Mouse (Mus musculus): ENCODE measurements at regions not wholly inside any gene's neighbourhood (a gene's known extent, or its start where the extent isn't known, plus 50 kb on each side); places are given as distances from the start of the nearest gene placed in this dataset.
A peak's percentile ranks its signal among the peaks of the same experiment; 100 is the strongest.

- peak; percentile 1 for DNase-seq (ENCODE audit: low read depth)
- no peak for TF ChIP-seq POLR2A (IDR thresholded peaks at IDR 0.05; ENCODE audit: borderline replicate concordance, extremely low read depth, insufficient read depth, insufficient read length, poor library complexity, severe bottlenecking)
- no peak for TF ChIP-seq CTCF (IDR thresholded peaks at IDR 0.05; ENCODE audit: borderline replicate concordance, extremely low read depth, insufficient read depth, insufficient read length)
Measured at GRCm38 (mm10) chr1:4570730-4571129, 237.0 kb upstream of the Gm37988 start.

DNA sequence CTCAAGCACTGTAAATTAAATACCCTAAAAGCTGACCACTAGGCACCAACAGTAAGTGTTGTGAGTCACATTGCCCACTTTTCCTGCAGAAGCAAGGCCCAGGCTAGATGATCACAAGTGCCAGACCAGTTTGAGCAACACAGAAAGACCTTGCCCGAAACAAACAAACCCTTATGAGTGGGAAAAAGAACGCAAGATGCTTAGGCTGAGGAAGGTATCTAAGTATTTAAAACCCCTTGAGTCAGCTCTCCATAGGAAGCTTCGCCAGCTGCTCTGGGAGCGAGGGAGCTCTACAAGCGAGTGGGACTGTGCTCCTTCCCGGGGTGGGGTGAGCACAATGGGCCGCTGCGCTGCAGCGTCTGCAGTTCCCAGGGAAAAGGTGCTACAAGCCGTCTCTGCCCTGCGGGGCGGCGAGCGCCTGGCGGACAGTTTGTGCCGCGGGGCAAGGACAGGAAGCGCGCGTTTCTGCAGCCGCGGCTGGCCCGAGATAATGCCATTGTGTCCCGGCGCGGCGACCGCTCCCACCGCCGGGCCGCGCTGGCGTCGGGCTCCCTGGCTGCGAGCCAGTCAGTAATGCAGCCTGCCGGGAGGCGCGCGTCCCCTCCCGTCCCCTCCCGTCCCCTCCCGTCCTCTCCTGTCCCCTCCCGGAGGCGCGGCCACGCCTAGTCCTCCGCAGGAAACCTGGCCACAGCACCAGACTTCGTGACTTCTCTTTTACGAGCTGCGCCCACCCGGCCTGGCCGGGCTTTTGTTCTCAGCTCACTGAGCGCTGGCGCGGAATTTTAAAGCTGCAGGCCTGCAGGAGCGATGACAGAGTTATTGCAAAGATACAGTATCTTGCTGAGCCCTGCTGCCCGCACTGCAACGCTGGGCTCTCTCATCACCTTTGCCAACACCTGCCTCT, 236.1 kb upstream of the Gm37988 start:
- peak; percentile 89 for DNase-seq (ENCODE audit: low read depth)
- TF ChIP-seq POLR2A (IDR thresholded peaks at IDR 0.05; ENCODE audit: borderline replicate concordance, extremely low read depth, insufficient read depth, insufficient read length, poor library complexity, severe bottlenecking) (peak; percentile 81), CTCF (IDR thresholded peaks at IDR 0.05; ENCODE audit: borderline replicate concordance, extremely low read depth, insufficient read depth, insufficient read length) (0 out of 2 replicates have a peak, but pooled peaks have one; percentile 8)

DNA sequence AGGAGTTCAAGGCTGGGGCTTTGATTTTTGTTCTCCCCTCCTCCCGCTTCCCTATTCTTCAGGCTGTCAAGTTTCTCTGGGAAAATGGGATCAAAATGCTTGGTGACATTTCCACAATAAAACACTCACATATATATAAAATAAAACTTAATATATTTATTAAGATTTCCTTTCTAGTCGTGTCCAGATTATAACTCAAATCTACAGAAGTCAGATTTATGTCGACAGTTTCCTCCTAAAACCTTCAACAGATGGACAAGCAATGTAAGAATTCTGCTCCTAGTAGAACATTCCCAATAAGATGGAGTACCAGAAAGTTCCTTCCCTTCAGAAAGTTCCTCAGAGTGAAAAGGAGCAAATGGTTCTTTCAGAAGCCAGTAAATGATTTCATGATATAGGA, 235.4 kb upstream of the Gm37988 start:
- no peak for DNase-seq (ENCODE audit: low read depth)
- no peak for TF ChIP-seq POLR2A (IDR thresholded peaks at IDR 0.05; ENCODE audit: borderline replicate concordance, extremely low read depth, insufficient read depth, insufficient read length, poor library complexity, severe bottlenecking)
- TF ChIP-seq CTCF (IDR thresholded peaks at IDR 0.05; ENCODE audit: borderline replicate concordance, extremely low read depth, insufficient read depth, insufficient read length), result no peak

DNA sequence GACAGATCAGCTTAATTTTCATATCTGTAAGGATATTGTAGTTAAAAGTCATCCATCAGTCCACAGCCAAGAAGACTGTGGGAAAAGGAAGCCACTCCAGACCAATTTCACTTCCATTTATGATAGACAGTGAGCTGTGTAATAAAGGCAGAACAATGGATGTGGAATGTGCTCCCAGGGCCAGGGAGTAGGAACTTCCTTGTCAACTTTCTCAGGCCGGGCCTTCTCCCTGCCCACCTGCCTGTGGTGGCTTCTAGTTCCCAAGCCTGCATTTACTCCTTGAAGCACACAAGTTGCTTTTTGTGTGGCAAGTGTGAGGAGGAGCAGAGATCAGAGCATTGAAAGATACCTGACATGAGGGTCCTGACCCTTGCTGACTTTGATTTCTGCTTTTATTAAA, 233.6 kb upstream of the Gm37988 start:
- no peak for TF ChIP-seq CTCF (IDR thresholded peaks at IDR 0.05; ENCODE audit: borderline replicate concordance, extremely low read depth, insufficient read depth, insufficient read length)
- TF ChIP-seq POLR2A (IDR thresholded peaks at IDR 0.05; ENCODE audit: borderline replicate concordance, extremely low read depth, insufficient read depth, insufficient read length, poor library complexity, severe bottlenecking), result no peak

GRCm38 (mm10) chr1:4576957-4577356, 230.7 kb upstream of the Gm37988 start:
- DNase-seq (ENCODE audit: low read depth), result no peak
- TF ChIP-seq CTCF (IDR thresholded peaks at IDR 0.05; ENCODE audit: borderline replicate concordance, extremely low read depth, insufficient read depth, insufficient read length) (no peak), POLR2A (IDR thresholded peaks at IDR 0.05; ENCODE audit: borderline replicate concordance, extremely low read depth, insufficient read depth, insufficient read length, poor library complexity, severe bottlenecking) (no peak)

More for the DNA sequence above, 233.6 kb upstream of the Gm37988 start:
- no peak for DNase-seq (ENCODE audit: low read depth)

- TF ChIP-seq CTCF (IDR thresholded peaks at IDR 0.05; ENCODE audit: borderline replicate concordance, extremely low read depth, insufficient read depth, insufficient read length) (no peak), POLR2A (IDR thresholded peaks at IDR 0.05; ENCODE audit: borderline replicate concordance, extremely low read depth, insufficient read depth, insufficient read length, poor library complexity, severe bottlenecking) (no peak)
- DNase-seq (ENCODE audit: low read depth), result no peak
Measured at GRCm38 (mm10) chr1:4582534-4582933, 225.2 kb upstream of the Gm37988 start.

DNA sequence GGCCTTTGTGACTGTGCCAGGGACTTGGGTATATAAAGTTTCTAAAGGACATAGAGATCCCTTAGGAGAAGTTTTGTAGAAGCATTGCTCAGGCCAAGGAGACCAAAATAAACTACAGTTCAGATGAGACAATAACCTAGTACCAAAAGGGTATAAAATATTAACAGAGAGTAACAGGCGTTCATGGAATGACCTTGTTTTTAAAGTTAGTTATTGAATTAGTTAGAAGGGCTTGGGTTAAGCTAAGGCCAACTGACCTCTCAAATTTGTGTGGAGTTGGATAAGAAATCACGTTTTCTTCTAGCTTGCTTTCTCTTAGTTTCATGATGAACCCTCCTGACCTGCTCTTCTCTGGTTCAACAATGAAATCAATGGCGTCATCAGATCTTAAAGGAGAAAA, 209.8 kb upstream of the Gm37988 start:
- no peak for DNase-seq (ENCODE audit: low read depth)
- TF ChIP-seq CTCF (IDR thresholded peaks at IDR 0.05; ENCODE audit: borderline replicate concordance, extremely low read depth, insufficient read depth, insufficient read length) (no peak), POLR2A (IDR thresholded peaks at IDR 0.05; ENCODE audit: borderline replicate concordance, extremely low read depth, insufficient read depth, insufficient read length, poor library complexity, severe bottlenecking) (no peak)

DNA sequence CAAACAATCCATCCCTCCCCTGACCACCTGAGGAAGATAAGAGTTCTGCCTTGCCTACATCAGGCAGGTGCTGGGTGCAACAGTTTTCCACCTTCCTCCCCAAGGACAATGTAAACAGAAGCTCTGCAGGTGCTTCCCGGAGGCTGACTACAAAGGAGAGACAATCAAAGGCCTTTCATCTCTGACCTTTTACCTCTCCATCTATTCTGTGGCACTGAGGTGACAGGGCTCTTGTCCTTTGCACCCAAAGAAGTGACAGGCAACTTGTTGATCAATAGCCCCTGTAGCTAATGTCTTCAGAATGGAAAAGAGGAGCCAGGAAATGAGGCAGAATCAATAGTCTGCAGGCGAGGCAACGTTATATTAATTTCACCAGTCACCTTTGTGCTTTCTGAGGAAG, 209.3 kb upstream of the Gm37988 start:
- DNase-seq (ENCODE audit: low read depth), result no peak
- no peak for TF ChIP-seq CTCF (IDR thresholded peaks at IDR 0.05; ENCODE audit: borderline replicate concordance, extremely low read depth, insufficient read depth, insufficient read length)
- no peak for TF ChIP-seq POLR2A (IDR thresholded peaks at IDR 0.05; ENCODE audit: borderline replicate concordance, extremely low read depth, insufficient read depth, insufficient read length, poor library complexity, severe bottlenecking)

- no peak for DNase-seq (ENCODE audit: low read depth)
- TF ChIP-seq POLR2A (IDR thresholded peaks at IDR 0.05; ENCODE audit: borderline replicate concordance, extremely low read depth, insufficient read depth, insufficient read length, poor library complexity, severe bottlenecking), result no peak
- no peak for TF ChIP-seq CTCF (IDR thresholded peaks at IDR 0.05; ENCODE audit: borderline replicate concordance, extremely low read depth, insufficient read depth, insufficient read length)
Measured at GRCm38 (mm10) chr1:4602386-4602785, 205.3 kb upstream of the Gm37988 start.

- no peak for TF ChIP-seq CTCF (IDR thresholded peaks at IDR 0.05; ENCODE audit: borderline replicate concordance, extremely low read depth, insufficient read depth, insufficient read length)
- TF ChIP-seq POLR2A (IDR thresholded peaks at IDR 0.05; ENCODE audit: borderline replicate concordance, extremely low read depth, insufficient read depth, insufficient read length, poor library complexity, severe bottlenecking), result no peak
- no peak for DNase-seq (ENCODE audit: low read depth)
Measured at GRCm38 (mm10) chr1:4608824-4609223, 198.9 kb upstream of the Gm37988 start.

- TF ChIP-seq POLR2A (IDR thresholded peaks at IDR 0.05; ENCODE audit: borderline replicate concordance, extremely low read depth, insufficient read depth, insufficient read length, poor library complexity, severe bottlenecking) (no peak), CTCF (IDR thresholded peaks at IDR 0.05; ENCODE audit: borderline replicate concordance, extremely low read depth, insufficient read depth, insufficient read length) (no peak)
- no peak for DNase-seq (ENCODE audit: low read depth)
Measured at GRCm38 (mm10) chr1:4613305-4613704, 194.4 kb upstream of the Gm37988 start.

- no peak for TF ChIP-seq POLR2A (IDR thresholded peaks at IDR 0.05; ENCODE audit: borderline replicate concordance, extremely low read depth, insufficient read depth, insufficient read length, poor library complexity, severe bottlenecking)
- no peak for TF ChIP-seq CTCF (IDR thresholded peaks at IDR 0.05; ENCODE audit: borderline replicate concordance, extremely low read depth, insufficient read depth, insufficient read length)
- no peak for DNase-seq (ENCODE audit: low read depth)
Measured at GRCm38 (mm10) chr1:4615286-4615685, 192.4 kb upstream of the Gm37988 start.

All from brain, embryonic 14.5 days (tissue).